Mouse (Mus musculus) stomach, embryonic 16.5 days (tissue): Measurements from ENCODE around the gene Srgap2. TPM values are rescaled to one million over a fixed set of nuclear protein-coding genes. Genes with fewer than 3 reads are reported as not detected.

Source experiments
- ATAC-seq: fragments of 200-750 bp; cut with Nextera tagmentation; 2 replicates; pipeline ENCODE4 v1.8.0; 2017; ENCODE audit warnings: moderate number of reproducible peaks, moderate TSS enrichment; ENCODE audit not compliant: insufficient read depth, low FRiP score
- H3K27ac ChIP-seq: fragments of 300-500 bp; sonication (generic); 2 replicates; pipeline ENCODE4 v1.5.1; 2014; ENCODE audit warnings: low read length
- H3K27me3 ChIP-seq: fragments of 300-500 bp; sonication (generic); 2 replicates; pipeline ENCODE4 v1.6.1; 2014; ENCODE audit warnings: low read length, control low read depth, mixed read lengths; ENCODE audit not compliant: control insufficient read depth, insufficient read depth
- H3K36me3 ChIP-seq: fragments of 300-500 bp; sonication (generic); 2 replicates; pipeline ENCODE4 v1.6.1; 2014; ENCODE audit warnings: low read length; ENCODE audit not compliant: control insufficient read depth, insufficient read depth
- H3K4me1 ChIP-seq: fragments of 300-500 bp; sonication (generic); 2 replicates; pipeline ENCODE4 v1.6.1; 2014; ENCODE audit warnings: low read length, control low read depth, mixed read lengths; ENCODE audit not compliant: control insufficient read depth, insufficient read depth
- H3K4me2 ChIP-seq: fragments of 300-500 bp; sonication (generic); 2 replicates; pipeline ENCODE4 v1.6.1; 2014; ENCODE audit warnings: low read depth, low read length, mixed read lengths
- H3K4me3 ChIP-seq: fragments of 300-500 bp; sonication (generic); replicated peaks from 2 replicates; pipeline ENCODE4 v1.5.1; 2014; ENCODE audit warnings: mild to moderate bottlenecking, low read length
- H3K9ac ChIP-seq: fragments of 300-500 bp; sonication (generic); 2 replicates; pipeline ENCODE4 v1.6.1; 2014; ENCODE audit warnings: low read length
- H3K9me3 ChIP-seq: fragments of 300-500 bp; sonication (generic); replicated peaks from 2 replicates; pipeline ENCODE4 v1.6.1; 2016; ENCODE audit warnings: low read length, control low read depth; ENCODE audit not compliant: control insufficient read depth
- WGBS: fragments of 180-500 bp; shearing (Covaris S2); extraction: QIAGEN DNeasy Blood & Tissue Kit; methylation state at CpG from one replicate; pipeline ENCODE4 v1.1.7; 2014; 5-methylcytosine and 5-hydroxymethylcytosine counted together
- polyA plus RNA-seq: library from polyadenylated mRNA; unstranded; fragments of >200 nt; fragmentation: Nextera tagmentation; extraction: Ambion mirVana; gene quantifications from 2 replicates; pipeline ENCODE4 v1.2.1, GENCODE M21; 2015

Gene Srgap2
- polyA plus RNA-seq, 1 experiment from 2014 or later, result 14.2 TPM

DNA sequence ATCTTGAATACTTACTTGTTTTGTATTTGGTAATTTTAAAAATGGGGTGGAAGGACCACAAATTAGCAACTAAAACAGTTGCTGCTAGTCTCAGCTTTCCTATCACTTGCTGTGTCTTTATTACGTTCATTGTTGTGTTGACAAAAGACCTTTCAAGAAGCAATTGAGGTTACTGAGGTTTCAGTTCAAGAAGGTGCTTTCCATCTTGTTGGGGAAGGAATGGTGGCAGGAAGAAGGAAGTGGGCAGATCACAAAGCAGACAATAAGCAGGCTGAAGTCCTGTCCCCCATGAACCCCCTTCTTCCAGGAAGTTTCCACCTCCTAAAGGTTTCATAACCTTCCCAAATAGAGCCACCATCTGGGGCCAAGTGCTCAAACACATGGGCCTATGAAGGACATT lies 161.3 kb downstream of the Srgap2 start:
- H3K9me3 ChIP-seq, result no peaks in the 10 kb centered on the region
- no peak overlapping the region for H3K9ac ChIP-seq
- no peaks in the 10 kb centered on the region for H3K27me3 ChIP-seq
- H3K36me3 ChIP-seq, result no peaks in the 10 kb centered on the region
- no peak overlapping the region for H3K27ac ChIP-seq
- no peak for ATAC-seq
- H3K4me2 ChIP-seq, result no peak overlapping the region
- no peak overlapping the region for H3K4me3 ChIP-seq
- no peaks in the 10 kb centered on the region for H3K4me1 ChIP-seq
- WGBS, result 72% methylated on average over 1 of the region's 1 CpGs

DNA sequence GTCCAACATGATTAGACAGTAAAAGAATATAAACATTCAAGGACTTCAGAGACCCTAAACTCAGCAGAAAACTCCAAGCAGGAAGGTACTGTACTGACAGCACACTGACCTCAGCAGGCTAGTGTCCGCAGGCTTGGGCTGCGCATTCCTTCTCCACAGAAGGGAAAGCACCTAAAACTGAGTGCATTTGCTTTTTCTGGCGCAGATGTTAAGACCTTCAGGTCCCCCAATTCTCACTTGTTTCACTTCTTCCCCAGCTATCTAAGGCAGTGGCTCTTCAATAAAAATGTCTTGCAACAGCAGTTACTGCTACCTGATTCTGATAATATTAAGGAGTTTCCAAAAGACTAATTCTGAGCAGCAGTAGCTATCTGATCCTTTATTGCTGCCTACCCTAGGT lies 162.7 kb downstream of the Srgap2 start:
- no peak overlapping the region for H3K27ac ChIP-seq
- H3K9ac ChIP-seq, result no peak overlapping the region
- no peaks in the 10 kb centered on the region for H3K4me1 ChIP-seq
- no peaks in the 10 kb centered on the region for H3K36me3 ChIP-seq
- no peak overlapping the region for H3K4me2 ChIP-seq
- H3K9me3 ChIP-seq, result no peaks in the 10 kb centered on the region
- ATAC-seq, result no peak
- no peaks in the 10 kb centered on the region for H3K27me3 ChIP-seq
- 87% methylated on average over 3 of the region's 3 CpGs for WGBS
- no peak overlapping the region for H3K4me3 ChIP-seq

DNA sequence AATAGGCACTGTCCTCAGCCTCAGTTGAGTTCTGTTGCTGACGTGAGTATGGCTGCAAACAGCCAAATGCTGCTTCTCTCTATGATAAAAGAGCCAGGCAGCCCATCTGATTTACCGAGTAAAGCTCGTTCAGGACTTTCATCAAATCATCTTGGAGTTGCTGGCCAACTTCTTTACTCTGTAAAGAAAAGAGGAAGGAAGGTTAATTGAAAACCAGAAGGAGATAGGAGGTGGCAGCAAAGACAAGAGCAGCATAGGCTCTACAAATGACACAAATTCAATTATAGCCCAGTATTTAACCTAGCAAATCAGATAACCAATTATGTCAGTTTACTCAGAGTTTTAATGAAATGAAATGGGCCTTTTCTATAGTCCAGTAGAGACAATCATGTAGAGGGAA lies 163.3 kb downstream of the Srgap2 start:
- no peak for ATAC-seq
- H3K4me3 ChIP-seq, result no peak overlapping the region
- no peaks in the 10 kb centered on the region for H3K36me3 ChIP-seq
- no peak overlapping the region for H3K4me2 ChIP-seq
- H3K27ac ChIP-seq, result no peak overlapping the region
- H3K9me3 ChIP-seq, result no peaks in the 10 kb centered on the region
- no peaks in the 10 kb centered on the region for H3K27me3 ChIP-seq
- no peaks in the 10 kb centered on the region for H3K4me1 ChIP-seq
- H3K9ac ChIP-seq, result no peak overlapping the region
- WGBS, result 62% methylated on average over 3 of the region's 3 CpGs

DNA sequence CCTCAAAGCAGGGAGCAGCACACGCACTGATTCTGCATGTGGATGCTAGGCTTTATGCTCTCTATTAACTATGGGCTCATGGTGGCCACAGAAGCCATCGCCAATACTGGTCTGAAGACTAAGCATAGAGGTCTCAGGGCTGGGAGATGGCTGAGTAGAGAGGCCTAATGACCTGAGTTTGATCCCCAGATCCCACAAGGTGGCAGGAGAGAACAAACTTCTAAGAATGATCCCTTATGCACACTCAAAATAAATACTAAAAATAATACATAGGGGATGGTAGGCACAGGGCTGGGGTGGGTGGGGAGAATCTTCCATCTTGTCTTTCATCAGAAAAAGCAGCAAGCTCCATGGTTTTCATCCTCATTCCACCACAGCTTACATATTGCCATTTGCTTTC lies 165.1 kb downstream of the Srgap2 start:
- ATAC-seq, result no peak
- Histone ChIP-seq H3K9ac (no peak overlapping the region), H3K4me3 (no peak overlapping the region), H3K9me3 (no peaks in the 10 kb centered on the region), H3K27ac (no peak overlapping the region), H3K36me3 (no peaks in the 10 kb centered on the region), H3K4me1 (no peaks in the 10 kb centered on the region), H3K4me2 (no peak overlapping the region), H3K27me3 (no peaks in the 10 kb centered on the region)
- WGBS, result 90% methylated on average over 2 of the region's 2 CpGs

DNA sequence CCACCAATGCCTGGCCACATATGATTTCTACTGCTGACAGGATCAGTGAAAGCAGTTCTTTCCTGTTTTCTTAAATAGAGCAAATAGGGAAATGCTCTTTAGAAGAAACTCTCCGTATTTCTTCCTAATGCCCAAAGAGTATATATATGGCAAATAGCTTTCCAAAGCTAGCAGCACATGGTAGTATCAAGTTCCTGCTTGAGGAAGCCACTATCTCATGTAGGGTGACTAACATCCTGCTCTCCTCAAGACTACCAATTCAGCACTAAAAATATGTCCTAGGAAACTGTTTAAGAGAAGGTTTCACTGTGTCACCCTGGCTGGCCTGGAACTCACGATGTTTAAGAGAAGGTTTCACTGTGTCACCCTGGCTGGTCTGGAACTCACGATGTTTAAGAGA lies 166.4 kb downstream of the Srgap2 start:
- no peak overlapping the region for H3K4me2 ChIP-seq
- 79% methylated on average over 3 of the region's 3 CpGs for WGBS
- no peak overlapping the region for H3K4me3 ChIP-seq
- no peaks in the 10 kb centered on the region for H3K9me3 ChIP-seq
- peaks cover 3% of the 10 kb centered on the region; the same call in 1 of the 2 replicates for H3K36me3 ChIP-seq
- H3K27me3 ChIP-seq, result no peaks in the 10 kb centered on the region
- H3K9ac ChIP-seq, result no peak overlapping the region
- no peak for ATAC-seq
- H3K4me1 ChIP-seq, result no peaks in the 10 kb centered on the region
- no peak overlapping the region for H3K27ac ChIP-seq

DNA sequence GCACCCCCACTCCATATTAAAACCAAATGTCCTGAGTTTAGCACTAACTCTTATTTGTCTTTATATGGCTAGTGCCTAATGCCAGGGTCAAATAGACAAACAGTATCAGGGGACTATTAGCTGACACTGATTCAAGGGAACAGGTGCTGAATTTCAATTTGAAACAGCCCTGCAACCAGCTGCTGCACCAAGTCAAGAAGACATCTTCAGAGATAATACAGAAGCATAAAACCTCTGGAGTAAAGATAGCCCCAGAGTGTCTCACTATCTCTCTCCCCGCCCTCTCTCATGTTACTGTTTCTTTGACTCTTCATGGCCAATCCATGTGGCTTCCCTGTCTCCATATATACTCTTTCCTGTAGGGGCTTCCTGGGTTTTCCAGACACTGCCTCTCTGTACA lies 167.5 kb downstream of the Srgap2 start:
- H3K9me3 ChIP-seq, result no peaks in the 10 kb centered on the region
- no peaks in the 10 kb centered on the region for H3K4me1 ChIP-seq
- H3K36me3 ChIP-seq, result peaks cover 9% of the 10 kb centered on the region; the same call in 1 of the 2 replicates
- H3K27me3 ChIP-seq, result no peaks in the 10 kb centered on the region
- H3K4me2 ChIP-seq, result no peak overlapping the region
- H3K27ac ChIP-seq, result no peak overlapping the region
- no peak overlapping the region for H3K9ac ChIP-seq
- WGBS, result 86% methylated on average over 1 of the region's 1 CpGs
- no peak overlapping the region for H3K4me3 ChIP-seq
- no peak for ATAC-seq

DNA sequence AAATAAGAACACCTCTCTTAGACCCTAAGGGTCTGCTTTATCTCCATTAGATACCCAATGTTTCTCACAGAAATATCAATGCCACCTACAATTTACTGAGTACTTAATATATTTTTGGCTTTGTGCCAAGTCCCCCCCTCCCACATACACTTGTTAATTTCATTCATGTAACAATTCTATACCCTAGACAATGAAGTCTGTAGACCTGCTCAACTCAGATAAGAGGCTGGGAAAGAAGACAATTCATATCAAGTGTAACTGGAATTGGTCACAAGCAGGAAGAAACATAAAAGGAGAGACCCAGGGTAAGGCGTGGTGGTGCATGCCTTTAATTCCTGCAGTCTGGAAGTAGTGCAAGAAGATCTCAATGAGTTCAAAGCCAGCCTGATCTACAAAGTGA lies 169.9 kb downstream of the Srgap2 start:
- ATAC-seq, result no peak
- no peak overlapping the region for H3K4me3 ChIP-seq
- no peaks in the 10 kb centered on the region for H3K27me3 ChIP-seq
- H3K4me2 ChIP-seq, result no peak overlapping the region
- H3K4me1 ChIP-seq, result no peaks in the 10 kb centered on the region
- no peak overlapping the region for H3K27ac ChIP-seq
- no peak overlapping the region for H3K9ac ChIP-seq
- WGBS, result 67% methylated on average over 1 of the region's 1 CpGs
- H3K9me3 ChIP-seq, result no peaks in the 10 kb centered on the region
- peaks cover 13% of the 10 kb centered on the region; the same call in 1 of the 2 replicates for H3K36me3 ChIP-seq

DNA sequence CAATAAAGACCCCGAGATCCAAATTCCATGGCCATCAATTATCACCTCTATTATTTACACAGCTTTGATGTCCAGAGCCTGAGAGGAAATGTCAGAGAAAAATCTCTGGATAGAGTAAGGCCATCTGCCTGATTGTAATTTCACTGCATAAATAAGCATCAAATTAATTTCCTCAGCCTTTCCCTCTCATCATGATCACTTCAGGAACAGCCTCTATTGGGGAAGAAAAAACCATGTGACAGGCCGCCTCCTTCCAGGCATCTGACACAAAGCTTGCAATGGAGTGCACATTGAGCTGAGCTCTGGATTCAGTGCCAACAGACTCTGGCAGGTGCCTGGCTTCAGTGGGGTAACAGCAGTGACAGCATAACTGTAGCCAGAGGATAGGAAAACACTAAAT lies 175.7 kb downstream of the Srgap2 start:
- WGBS, result 48% methylated on average over 2 of the region's 2 CpGs

DNA sequence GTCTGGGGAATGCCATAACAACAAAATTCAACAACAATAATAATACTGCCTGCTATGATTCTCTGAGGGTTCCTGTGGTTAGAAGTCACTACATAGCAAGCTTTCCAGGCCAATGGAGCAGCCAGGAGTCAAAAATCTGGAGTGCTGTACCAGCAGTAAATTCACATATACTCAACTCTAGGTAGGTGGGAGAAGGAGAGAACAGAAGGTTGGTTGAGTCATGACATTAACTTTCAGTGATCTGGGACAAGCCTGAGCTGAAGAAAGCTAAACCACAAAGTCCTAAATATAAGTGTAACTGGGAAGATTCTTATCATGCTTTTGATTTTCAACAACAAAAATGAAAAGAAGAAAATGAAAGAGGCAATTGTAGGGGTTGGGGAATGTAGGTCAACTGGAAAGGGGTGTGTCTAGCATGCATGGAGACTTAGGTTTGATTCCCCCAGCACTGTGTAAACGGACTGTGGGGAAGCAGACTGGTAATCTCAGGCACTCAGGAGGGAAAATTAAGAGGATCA lies 177.1 kb downstream of the Srgap2 start:
- H3K4me1 ChIP-seq, result 0 out of 2 replicates have a peak, but pooled peaks cover 9% of the 10 kb centered on the region
- 63% methylated on average over 1 of the region's 1 CpGs for WGBS
- H3K4me3 ChIP-seq, result no peak overlapping the region
- peaks cover 11% of the 10 kb centered on the region; the same call in 1 of the 2 replicates for H3K36me3 ChIP-seq
- H3K27ac ChIP-seq, result no peak overlapping the region
- ATAC-seq, result no peak
- H3K9me3 ChIP-seq, result no peaks in the 10 kb centered on the region
- H3K27me3 ChIP-seq, result no peaks in the 10 kb centered on the region
- no peak overlapping the region for H3K4me2 ChIP-seq
- no peak overlapping the region for H3K9ac ChIP-seq

More for the DNA sequence above, 175.7 kb downstream of the Srgap2 start:
- no peak for ATAC-seq
- H3K36me3 ChIP-seq, result peaks cover 14% of the 10 kb centered on the region; the same call in 1 of the 2 replicates
- H3K9ac ChIP-seq, result no peak overlapping the region
- no peaks in the 10 kb centered on the region for H3K9me3 ChIP-seq
- no peak overlapping the region for H3K27ac ChIP-seq
- H3K27me3 ChIP-seq, result no peaks in the 10 kb centered on the region
- H3K4me2 ChIP-seq, result no peak overlapping the region
- no peak overlapping the region for H3K4me3 ChIP-seq
- H3K4me1 ChIP-seq, result 0 out of 2 replicates have a peak, but pooled peaks cover 5% of the 10 kb centered on the region
